Mouse (Mus musculus): Measurements from ENCODE around the gene Slc35f3. TPM values are rescaled to one million over a fixed set of nuclear protein-coding genes. Genes with fewer than 3 reads are reported as not detected.

Gene Slc35f3
- polyA plus RNA-seq, 1 experiment, result 15.8 TPM

- Histone ChIP-seq H3K4me3 (replicated peaks; ENCODE audit: insufficient read depth, low read depth, low read length) (no peak overlapping the region), H3K27me3 (ENCODE audit: control insufficient read depth, insufficient read depth, low read length) (no peaks in the 10 kb centered on the region), H3K4me1 (ENCODE audit: control insufficient read depth, insufficient read depth, low read length) (no peaks in the 10 kb centered on the region; the same call in 1 of the 2 replicates), H3K27ac (ENCODE audit: insufficient read depth, low read length) (no peak overlapping the region)
- TF ChIP-seq CTCF (IDR thresholded peaks at IDR 0.05; ENCODE audit: borderline replicate concordance, insufficient read depth, low read depth, low read length) (no peak), POLR2A (IDR thresholded peaks at IDR 0.05; ENCODE audit: borderline replicate concordance, insufficient read depth, low read length) (no peak)
- no peak for DNase-seq
- WGBS, result 80% methylated on average over 3 of the region's 3 CpGs
Observed at GRCm38 (mm10) chr8:126420834-126421233, 122.5 kb downstream of the Slc35f3 start.

DNA sequence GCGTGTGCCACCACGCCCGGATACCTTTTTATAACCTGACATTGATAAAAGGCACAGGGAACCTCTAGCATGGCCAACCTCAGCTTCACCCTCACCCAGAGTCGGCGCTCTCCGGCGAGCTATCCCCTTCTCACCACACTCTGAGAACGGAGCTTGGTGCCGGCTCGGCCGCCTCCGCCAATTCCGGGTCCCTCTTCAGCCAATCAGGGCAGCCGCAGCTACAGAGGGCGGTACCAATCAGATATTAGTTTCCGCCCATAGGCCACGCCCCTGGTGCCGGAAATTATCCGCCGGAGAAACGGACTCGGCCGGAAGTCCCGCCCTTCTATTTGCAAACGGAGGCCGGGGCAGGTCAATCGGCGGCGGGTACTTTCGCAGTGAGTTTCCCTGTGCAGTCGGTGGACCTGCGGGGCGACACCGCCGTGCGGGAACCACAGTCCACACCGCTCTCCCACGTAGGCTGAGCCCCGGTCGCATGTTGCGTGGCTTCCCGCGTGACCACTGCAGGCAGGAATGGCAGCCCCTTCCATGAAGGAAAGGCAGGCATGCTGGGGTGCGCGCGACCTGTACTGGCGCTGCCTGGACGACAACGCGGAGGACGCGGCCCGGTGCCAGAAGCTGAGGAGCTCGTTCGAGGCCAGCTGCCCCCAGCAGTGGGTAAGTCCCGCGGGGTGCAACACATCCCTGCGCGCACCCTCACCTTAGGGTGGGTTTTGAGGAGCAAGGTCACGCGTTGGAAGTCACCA is 124.0 kb downstream of the Slc35f3 start, which contains the start of gene Coa6:
TSS of gene Coa6 (plus strand) at position 342 of the 746 bp plus-strand sequence.
- DNase-seq, result peak; percentile 98 to 99
- Histone ChIP-seq H3K27me3 (ENCODE audit: control insufficient read depth, insufficient read depth, low read length) (no peaks in the 10 kb centered on the region), H3K4me3 (replicated peaks; ENCODE audit: insufficient read depth, low read depth, low read length) (peak within 1 kb of the TSS; percentile 91), H3K27ac (ENCODE audit: insufficient read depth, low read length) (peak within 1 kb of the TSS; percentile 73), H3K4me1 (ENCODE audit: control insufficient read depth, insufficient read depth, low read length) (no peaks in the 10 kb centered on the region; the same call in 1 of the 2 replicates)
- no peak for TF ChIP-seq CTCF (IDR thresholded peaks at IDR 0.05; ENCODE audit: borderline replicate concordance, insufficient read depth, low read depth, low read length)
- TF ChIP-seq POLR2A (IDR thresholded peaks at IDR 0.05; ENCODE audit: borderline replicate concordance, insufficient read depth, low read length), result peak; percentile 43; the same call in 1 of the 2 replicates
- WGBS, result under 1% methylated on average over 61 of the region's 61 CpGs

DNA sequence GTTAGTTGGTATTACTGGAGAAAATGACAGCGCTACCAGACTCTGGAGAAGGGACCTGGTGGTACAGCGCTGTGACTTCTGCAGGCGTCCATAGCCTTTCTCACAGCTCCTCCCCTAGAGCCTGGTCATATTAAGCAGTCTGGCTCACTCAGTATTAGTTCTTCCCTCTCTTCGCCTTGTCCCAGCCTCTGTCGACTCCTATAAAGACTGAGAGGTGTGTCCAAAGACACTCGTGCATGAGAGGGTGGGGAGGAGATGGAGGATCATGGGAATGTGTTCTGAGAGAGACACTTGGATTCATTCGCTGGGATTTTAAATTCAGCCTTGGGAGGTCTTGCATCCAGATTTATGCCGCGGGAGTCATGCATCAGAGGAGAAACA is 124.6 kb downstream of the Slc35f3 start:
- H3K4me3 ChIP-seq (replicated peaks; ENCODE audit: insufficient read depth, low read depth, low read length), result peak overlapping the region; percentile 91
- TF ChIP-seq POLR2A (IDR thresholded peaks at IDR 0.05; ENCODE audit: borderline replicate concordance, insufficient read depth, low read length), result no peak
- no peak for TF ChIP-seq CTCF (IDR thresholded peaks at IDR 0.05; ENCODE audit: borderline replicate concordance, insufficient read depth, low read depth, low read length)
- WGBS, result 1% methylated on average over 9 of the region's 9 CpGs
- H3K27me3 ChIP-seq (ENCODE audit: control insufficient read depth, insufficient read depth, low read length), result no peaks in the 10 kb centered on the region
- DNase-seq, result no peak
- H3K27ac ChIP-seq (ENCODE audit: insufficient read depth, low read length), result peak overlapping the region; percentile 73
- no peaks in the 10 kb centered on the region; the same call in 1 of the 2 replicates for H3K4me1 ChIP-seq (ENCODE audit: control insufficient read depth, insufficient read depth, low read length)

DNA sequence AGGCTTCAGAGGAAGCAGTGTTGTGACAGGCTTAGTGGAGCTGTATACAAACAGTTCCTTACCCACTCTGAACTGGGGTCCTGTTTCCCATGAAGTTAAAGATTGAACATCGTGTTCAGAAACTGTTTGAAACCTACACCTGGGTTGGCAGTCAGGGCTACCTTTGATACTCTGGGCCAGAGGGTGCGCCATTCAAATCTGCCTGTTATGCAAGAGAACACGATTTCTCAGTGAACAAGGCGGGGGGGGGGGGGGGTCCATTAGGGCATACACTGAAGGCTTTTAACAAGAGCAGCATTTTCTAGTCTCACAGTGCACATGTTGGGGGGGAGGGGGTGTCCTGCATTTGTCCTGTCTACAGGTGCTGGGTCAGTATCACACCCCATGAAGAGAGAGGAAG is 125.8 kb downstream of the Slc35f3 start:
- DNase-seq, result no peak
- Histone ChIP-seq H3K4me3 (replicated peaks; ENCODE audit: insufficient read depth, low read depth, low read length) (no peak overlapping the region), H3K27me3 (ENCODE audit: control insufficient read depth, insufficient read depth, low read length) (no peaks in the 10 kb centered on the region), H3K27ac (ENCODE audit: insufficient read depth, low read length) (no peak overlapping the region), H3K4me1 (ENCODE audit: control insufficient read depth, insufficient read depth, low read length) (no peaks in the 10 kb centered on the region; the same call in 1 of the 2 replicates)
- TF ChIP-seq POLR2A (IDR thresholded peaks at IDR 0.05; ENCODE audit: borderline replicate concordance, insufficient read depth, low read length) (no peak), CTCF (IDR thresholded peaks at IDR 0.05; ENCODE audit: borderline replicate concordance, insufficient read depth, low read depth, low read length) (no peak)
- 83% methylated on average over 4 of the region's 4 CpGs for WGBS

- DNase-seq, result no peak
- Histone ChIP-seq H3K4me3 (replicated peaks; ENCODE audit: insufficient read depth, low read depth, low read length) (no peak overlapping the region), H3K27ac (ENCODE audit: insufficient read depth, low read length) (no peak overlapping the region), H3K27me3 (ENCODE audit: control insufficient read depth, insufficient read depth, low read length) (no peaks in the 10 kb centered on the region), H3K4me1 (ENCODE audit: control insufficient read depth, insufficient read depth, low read length) (no peaks in the 10 kb centered on the region; the same call in 1 of the 2 replicates)
- 77% methylated on average over 1 of the region's 1 CpGs for WGBS
- no peak for TF ChIP-seq CTCF (IDR thresholded peaks at IDR 0.05; ENCODE audit: borderline replicate concordance, insufficient read depth, low read depth, low read length)
- TF ChIP-seq POLR2A (IDR thresholded peaks at IDR 0.05; ENCODE audit: borderline replicate concordance, insufficient read depth, low read length), result no peak
Observed at GRCm38 (mm10) chr8:126424946-126425345, 126.6 kb downstream of the Slc35f3 start.

- no peak for TF ChIP-seq POLR2A (IDR thresholded peaks at IDR 0.05; ENCODE audit: borderline replicate concordance, insufficient read depth, low read length)
- TF ChIP-seq CTCF (IDR thresholded peaks at IDR 0.05; ENCODE audit: borderline replicate concordance, insufficient read depth, low read depth, low read length), result no peak
- Histone ChIP-seq H3K4me3 (replicated peaks; ENCODE audit: insufficient read depth, low read depth, low read length) (no peak overlapping the region), H3K27ac (ENCODE audit: insufficient read depth, low read length) (no peak overlapping the region), H3K4me1 (ENCODE audit: control insufficient read depth, insufficient read depth, low read length) (no peaks in the 10 kb centered on the region), H3K27me3 (ENCODE audit: control insufficient read depth, insufficient read depth, low read length) (no peaks in the 10 kb centered on the region)
- 94% methylated on average over 5 of the region's 5 CpGs for WGBS
- DNase-seq, result no peak
Observed at GRCm38 (mm10) chr8:126429635-126430034, 131.3 kb downstream of the Slc35f3 start.

- TF ChIP-seq CTCF (IDR thresholded peaks at IDR 0.05; ENCODE audit: borderline replicate concordance, insufficient read depth, low read depth, low read length) (no peak), POLR2A (IDR thresholded peaks at IDR 0.05; ENCODE audit: borderline replicate concordance, insufficient read depth, low read length) (no peak)
- Histone ChIP-seq H3K27ac (ENCODE audit: insufficient read depth, low read length) (no peak overlapping the region), H3K27me3 (ENCODE audit: control insufficient read depth, insufficient read depth, low read length) (no peaks in the 10 kb centered on the region), H3K4me3 (replicated peaks; ENCODE audit: insufficient read depth, low read depth, low read length) (no peak overlapping the region), H3K4me1 (ENCODE audit: control insufficient read depth, insufficient read depth, low read length) (no peaks in the 10 kb centered on the region)
- no peak for DNase-seq
- WGBS, result 79% methylated on average over 7 of the region's 7 CpGs
Observed at GRCm38 (mm10) chr8:126433827-126434226, 135.5 kb downstream of the Slc35f3 start.

- 44% methylated on average over 2 of the region's 2 CpGs for WGBS
- DNase-seq, result no peak
- TF ChIP-seq POLR2A (IDR thresholded peaks at IDR 0.05; ENCODE audit: borderline replicate concordance, insufficient read depth, low read length) (no peak), CTCF (IDR thresholded peaks at IDR 0.05; ENCODE audit: borderline replicate concordance, insufficient read depth, low read depth, low read length) (no peak)
- Histone ChIP-seq H3K27me3 (ENCODE audit: control insufficient read depth, insufficient read depth, low read length) (no peaks in the 10 kb centered on the region), H3K4me1 (ENCODE audit: control insufficient read depth, insufficient read depth, low read length) (no peaks in the 10 kb centered on the region), H3K4me3 (replicated peaks; ENCODE audit: insufficient read depth, low read depth, low read length) (no peak overlapping the region), H3K27ac (ENCODE audit: insufficient read depth, low read length) (no peak overlapping the region)
Observed at GRCm38 (mm10) chr8:126438937-126439336, 140.6 kb downstream of the Slc35f3 start.

Other genes starting within 250 kb of the Slc35f3 start
- gene Coa6, start 124.0 kb downstream of the Slc35f3 start, polyA plus RNA-seq (2012; rRNA removed), result 45.2 and 51.1 TPM in 2 replicates
- 7.1 and 8.2 TPM in 2 replicates for gene Tarbp1, start 176.5 kb downstream of the Slc35f3 start, polyA plus RNA-seq (2012; rRNA removed)

All from cerebellum, adult 2 months (tissue).